Mouse (Mus musculus) kidney, embryonic 14.5 days (tissue): ENCODE results near the gene Arl13b. TPM values are rescaled to one million over a fixed set of nuclear protein-coding genes. Genes with fewer than 3 reads are reported as not detected.

Source experiments
- ATAC-seq: fragments of 200-750 bp; cut with Nextera tagmentation; 2 replicates; pipeline ENCODE4 v1.8.0; 2017; ENCODE audit warnings: moderate number of reproducible peaks, mild to moderate bottlenecking, moderate TSS enrichment, moderate library complexity; ENCODE audit not compliant: low FRiP score, low TSS enrichment
- H3K27ac ChIP-seq: fragments of 300-500 bp; sonication (generic); 2 replicates; pipeline ENCODE4 v1.5.1; 2014; ENCODE audit warnings: low read depth, mild to moderate bottlenecking, low read length, moderate library complexity, mixed read lengths
- H3K27me3 ChIP-seq: fragments of 300-500 bp; sonication (generic); 2 replicates; pipeline ENCODE4 v1.6.1; 2014; ENCODE audit warnings: mild to moderate bottlenecking, low read length; ENCODE audit not compliant: control insufficient read depth, insufficient read depth
- H3K36me3 ChIP-seq: fragments of 300-500 bp; sonication (generic); 2 replicates; pipeline ENCODE4 v1.6.1; 2014; ENCODE audit warnings: low read length, mixed read lengths; ENCODE audit not compliant: control insufficient read depth, insufficient read depth
- H3K4me1 ChIP-seq: fragments of 300-500 bp; sonication (generic); 2 replicates; pipeline ENCODE4 v1.6.1; 2014; ENCODE audit warnings: low read length, mixed read lengths; ENCODE audit not compliant: control insufficient read depth, insufficient read depth
- H3K4me2 ChIP-seq: fragments of 300-500 bp; sonication (generic); replicated peaks from 2 replicates; pipeline ENCODE4 v1.6.1; 2014; ENCODE audit warnings: low read depth, mild to moderate bottlenecking, low read length
- H3K4me3 ChIP-seq: fragments of 300-500 bp; sonication (generic); 2 replicates; pipeline ENCODE4 v1.5.1; 2014; ENCODE audit warnings: mild to moderate bottlenecking, low read length
- H3K9ac ChIP-seq: fragments of 300-500 bp; sonication (generic); 2 replicates; pipeline ENCODE4 v1.6.1; 2014; ENCODE audit warnings: low read depth, mild to moderate bottlenecking, low read length, moderate library complexity
- H3K9me3 ChIP-seq: fragments of 300-500 bp; sonication (generic); 2 replicates; pipeline ENCODE4 v1.6.1; 2016; ENCODE audit warnings: low read length; ENCODE audit not compliant: control insufficient read depth
- WGBS: fragments of 180-500 bp; shearing (Covaris S2); extraction: QIAGEN DNeasy Blood & Tissue Kit; methylation state at CpG from one replicate; pipeline ENCODE4 v1.1.7; 2014; 5-methylcytosine and 5-hydroxymethylcytosine counted together
- polyA plus RNA-seq: library from polyadenylated mRNA; unstranded; fragments of >200 nt; fragmentation: Nextera tagmentation; extraction: Ambion mirVana; gene quantifications from 2 replicates; pipeline ENCODE4 v1.2.1, GENCODE M21; 2014

Arl13b gene
- polyA plus RNA-seq, 1 experiment from 2014 or later, result 19.0 TPM

- H3K9ac ChIP-seq, result no peak overlapping the region
- H3K27ac ChIP-seq, result no peak overlapping the region
- H3K4me2 ChIP-seq, result no peak overlapping the region
- peaks cover 20% of the 10 kb centered on the region; the same call in 1 of the 2 replicates for H3K36me3 ChIP-seq
- WGBS, result 85% methylated on average over 4 of the region's 4 CpGs
- H3K27me3 ChIP-seq, result no peaks in the 10 kb centered on the region
- no peaks in the 10 kb centered on the region for H3K4me1 ChIP-seq
- no peak overlapping the region for H3K4me3 ChIP-seq
- ATAC-seq, result no peak
- H3K9me3 ChIP-seq, result no peaks in the 10 kb centered on the region
Measured at GRCm38 (mm10) chr16:62799426-62799825, 47.4 kb downstream of the Arl13b start.

- Histone ChIP-seq H3K4me1 (no peaks in the 10 kb centered on the region), H3K27me3 (no peaks in the 10 kb centered on the region), H3K4me3 (no peak overlapping the region), H3K9ac (no peak overlapping the region), H3K36me3 (peaks cover 18% of the 10 kb centered on the region; the same call in 1 of the 2 replicates), H3K27ac (no peak overlapping the region), H3K4me2 (no peak overlapping the region), H3K9me3 (no peaks in the 10 kb centered on the region)
- ATAC-seq, result no peak
- WGBS, result 97% methylated on average over 3 of the region's 3 CpGs
Measured at GRCm38 (mm10) chr16:62798808-62799207, 48.0 kb downstream of the Arl13b start.

GRCm38 (mm10) chr16:62796608-62797007 lies 50.2 kb downstream of the Arl13b start:
- Histone ChIP-seq H3K27me3 (no peaks in the 10 kb centered on the region), H3K4me2 (no peak overlapping the region), H3K9ac (no peak overlapping the region), H3K4me3 (no peak overlapping the region), H3K27ac (no peak overlapping the region), H3K9me3 (no peaks in the 10 kb centered on the region), H3K4me1 (no peaks in the 10 kb centered on the region), H3K36me3 (peaks cover 10% of the 10 kb centered on the region; the same call in 1 of the 2 replicates)
- ATAC-seq, result no peak
- WGBS, result 82% methylated on average over 1 of the region's 1 CpGs

GRCm38 (mm10) chr16:62786621-62787331 lies 60.1 kb downstream of the Arl13b start, which contains the start of gene Nsun3:
TSS of gene Nsun3 (minus strand) at chr16:62786818.
- 2% methylated on average over 41 of the region's 41 CpGs for WGBS
- Histone ChIP-seq H3K27ac (peak within 1 kb of the TSS; percentile 68), H3K4me2 (peak within 1 kb of the TSS; percentile 64)

GRCm38 (mm10) chr16:62782229-62782628 lies 64.6 kb downstream of the Arl13b start:
- no peak for ATAC-seq
- Histone ChIP-seq H3K27me3 (no peaks in the 10 kb centered on the region), H3K36me3 (no peaks in the 10 kb centered on the region), H3K4me3 (no peak overlapping the region), H3K27ac (no peak overlapping the region), H3K4me2 (no peak overlapping the region), H3K4me1 (no peaks in the 10 kb centered on the region), H3K9ac (no peak overlapping the region), H3K9me3 (no peaks in the 10 kb centered on the region)
- WGBS, result 69% methylated on average over 5 of the region's 5 CpGs

More at GRCm38 (mm10) chr16:62786621-62787331, 60.1 kb downstream of the Arl13b start, which contains the start of gene Nsun3:
- Histone ChIP-seq H3K9me3 (no peaks in the 10 kb centered on the region), H3K27me3 (no peaks in the 10 kb centered on the region), H3K4me3 (peak within 1 kb of the TSS; percentile 63), H3K9ac (peak within 1 kb of the TSS; percentile 70), H3K36me3 (no peaks in the 10 kb centered on the region), H3K4me1 (no peaks in the 10 kb centered on the region)
- peak; percentile 98 for ATAC-seq

- Histone ChIP-seq H3K9me3 (no peaks in the 10 kb centered on the region), H3K27me3 (no peaks in the 10 kb centered on the region), H3K27ac (no peak overlapping the region), H3K4me2 (no peak overlapping the region), H3K36me3 (no peaks in the 10 kb centered on the region; the same call in 1 of the 2 replicates), H3K4me3 (no peak overlapping the region), H3K4me1 (no peaks in the 10 kb centered on the region), H3K9ac (no peak overlapping the region)
- no peak for ATAC-seq
- whole genome bisulfite sequencing, result 50% methylated on average over 10 of the region's 10 CpGs
Measured at GRCm38 (mm10) chr16:62778282-62778681, 68.6 kb downstream of the Arl13b start.

- no peak for ATAC-seq
- no peak overlapping the region for H3K27ac ChIP-seq
Measured at GRCm38 (mm10) chr16:62776034-62776433, 70.8 kb downstream of the Arl13b start.

GRCm38 (mm10) chr16:62773462-62773861 lies 73.4 kb downstream of the Arl13b start:
- no peaks in the 10 kb centered on the region for H3K27me3 ChIP-seq
- no peak overlapping the region for H3K4me3 ChIP-seq
- H3K4me2 ChIP-seq, result no peak overlapping the region
- no peaks in the 10 kb centered on the region for H3K9me3 ChIP-seq
- H3K27ac ChIP-seq, result no peak overlapping the region
- WGBS, result 82% methylated on average over 4 of the region's 4 CpGs
- H3K4me1 ChIP-seq, result no peaks in the 10 kb centered on the region
- no peak for ATAC-seq
- no peaks in the 10 kb centered on the region; the same call in 1 of the 2 replicates for H3K36me3 ChIP-seq
- H3K9ac ChIP-seq, result no peak overlapping the region

More at GRCm38 (mm10) chr16:62776034-62776433, 70.8 kb downstream of the Arl13b start:
- H3K9ac ChIP-seq, result no peak overlapping the region
- H3K27me3 ChIP-seq, result no peaks in the 10 kb centered on the region
- no peak overlapping the region for H3K4me3 ChIP-seq
- H3K4me2 ChIP-seq, result no peak overlapping the region
- H3K36me3 ChIP-seq, result no peaks in the 10 kb centered on the region; the same call in 1 of the 2 replicates
- H3K4me1 ChIP-seq, result no peaks in the 10 kb centered on the region
- H3K9me3 ChIP-seq, result no peaks in the 10 kb centered on the region
- WGBS, result 88% methylated on average over 11 of the region's 11 CpGs

- 91% methylated on average over 2 of the region's 2 CpGs for WGBS
- 0 out of 2 replicates have a peak, but pooled peaks cover 2% of the 10 kb centered on the region for H3K9me3 ChIP-seq
- H3K9ac ChIP-seq, result no peak overlapping the region
- H3K4me2 ChIP-seq, result no peak overlapping the region
- no peak overlapping the region for H3K27ac ChIP-seq
- no peak overlapping the region for H3K4me3 ChIP-seq
- no peaks in the 10 kb centered on the region for H3K4me1 ChIP-seq
- ATAC-seq, result peak; percentile 75; the same call in 1 of the 2 replicates
- no peaks in the 10 kb centered on the region for H3K36me3 ChIP-seq
- no peaks in the 10 kb centered on the region for H3K27me3 ChIP-seq
Measured at GRCm38 (mm10) chr16:62758340-62758739, 88.5 kb downstream of the Arl13b start.
